Comparison of ENCODE assay signal across 27 mouse cellular contexts in the genomic region with DNA sequence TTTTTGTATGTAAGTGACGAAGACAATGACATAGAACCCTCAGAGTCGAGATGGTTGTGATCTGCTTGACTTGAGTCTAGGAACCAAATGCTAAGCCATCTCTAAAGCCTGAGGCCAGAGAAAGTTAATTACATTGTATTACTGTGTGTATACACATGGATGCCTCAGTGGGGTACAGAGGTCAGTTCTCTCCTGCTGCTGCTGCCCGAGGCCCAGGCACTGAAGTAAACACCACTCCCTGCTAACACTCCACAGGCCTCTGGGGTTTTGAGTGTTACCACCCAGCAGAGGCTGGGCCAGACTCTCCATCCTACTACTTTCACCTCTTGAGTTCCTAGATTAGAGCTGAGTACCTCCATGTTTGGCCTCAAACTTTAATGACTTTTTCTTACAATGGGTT. TPM values are rescaled to one million over a fixed set of nuclear protein-coding genes. Genes with fewer than 3 reads are reported as not detected.
A peak's percentile ranks its signal among the peaks of the same experiment; 100 is the strongest.
DNase-seq lines count a peak whose midpoint lies in the region; ATAC-seq lines count a peak whose summit lies in the region.
"Had no signal": no experiment of that assay in that cellular context is flagged by ENCODE, and none has a peak within 500 bp of the region (broad histone marks: within the 10 kb centered on the region; RNA-seq: fewer than 3 reads in every experiment).

No protein-coding gene starts in this region.

- 79% methylated on average over 3 of the region's 3 CpGs for WGBS in kidney, embryonic 16.5 days
- WGBS in liver, embryonic 16.5 days (ENCODE audit: insufficient replicate concordance), result 75% methylated on average over 3 of the region's 3 CpGs

- no peak overlapping the region for H3K27ac ChIP-seq in kidney, embryonic 16.5 days (ENCODE audit: low read length)
- peak overlapping the region; percentile 54 for H3K27ac ChIP-seq in liver, embryonic 16.5 days (ENCODE audit: low read length)
- H3K27ac ChIP-seq: embryonic facial prominence, embryonic 12.5 days; forebrain, embryonic 15.5 days; hindbrain, embryonic 12.5 days; hindbrain, postnatal 0 days; limb, embryonic 13.5 days had no signal

- 0 out of 2 replicates have a peak overlapping the region, but pooled peaks have one; percentile 8 for H3K9ac ChIP-seq in kidney, embryonic 16.5 days (replicated peaks; ENCODE audit: low read length)
- no peak overlapping the region for H3K9ac ChIP-seq in liver, embryonic 16.5 days (ENCODE audit: low read depth, low read length)
- H3K9ac ChIP-seq: embryonic facial prominence, embryonic 12.5 days; forebrain, embryonic 15.5 days; hindbrain, embryonic 12.5 days; limb, embryonic 13.5 days had no signal

- H3K36me3 ChIP-seq in kidney, embryonic 16.5 days (ENCODE audit: insufficient read depth, low read length), result peaks cover 52% of the 10 kb centered on the region
- H3K36me3 ChIP-seq in liver, embryonic 16.5 days (ENCODE audit: control insufficient read depth, insufficient read depth), result peaks cover 48% of the 10 kb centered on the region

- H3K9me3 ChIP-seq in kidney, embryonic 16.5 days (ENCODE audit: low read length), result no peaks in the 10 kb centered on the region
- no peaks in the 10 kb centered on the region for H3K9me3 ChIP-seq in liver, embryonic 16.5 days (replicated peaks; ENCODE audit: control insufficient read depth, low read length)
- H3K9me3 ChIP-seq: embryonic facial prominence, embryonic 12.5 days; forebrain, embryonic 15.5 days; hindbrain, embryonic 12.5 days; limb, embryonic 13.5 days had no signal

- peaks cover 20% of the 10 kb centered on the region for H3K4me1 ChIP-seq in kidney, embryonic 16.5 days (ENCODE audit: insufficient read depth, low read length)
- peaks cover 21% of the 10 kb centered on the region for H3K4me1 ChIP-seq in liver, embryonic 16.5 days (ENCODE audit: control insufficient read depth, low read depth, low read length)

- no peaks in the 10 kb centered on the region for H3K27me3 ChIP-seq in kidney, embryonic 16.5 days (ENCODE audit: insufficient read depth, low read length)
- no peaks in the 10 kb centered on the region for H3K27me3 ChIP-seq in liver, embryonic 16.5 days (ENCODE audit: control insufficient read depth, insufficient read depth, low read depth, low read length)
- H3K27me3 ChIP-seq: embryonic facial prominence, embryonic 12.5 days; forebrain, embryonic 15.5 days; hindbrain, embryonic 12.5 days; limb, embryonic 13.5 days had no signal

- no peak for ATAC-seq in kidney, embryonic 16.5 days (ENCODE audit: low FRiP score, low TSS enrichment)
- ATAC-seq in liver, embryonic 16.5 days (ENCODE audit: low read depth), result no peak
- ATAC-seq: CD4-positive, CD25-positive, alpha-beta regulatory T cell, adult 4 months; forebrain, embryonic 15.5 days; hindbrain, postnatal 0 days had no signal

- no peak overlapping the region for H3K4me2 ChIP-seq in kidney, embryonic 16.5 days (replicated peaks; ENCODE audit: low read depth, low read length)
- H3K4me2 ChIP-seq in liver, embryonic 16.5 days (ENCODE audit: low read depth, low read length), result no peak overlapping the region
- H3K4me2 ChIP-seq: embryonic facial prominence, embryonic 12.5 days; forebrain, embryonic 15.5 days; heart, embryonic 11.5 days; hindbrain, embryonic 12.5 days; limb, embryonic 13.5 days had no signal

- DNase-seq in kidney, adult 11 months, result no peak
- peak; percentile 17 for DNase-seq in retina, postnatal 1 day
- DNase-seq in retina, embryonic 14.5 days (ENCODE audit: low spot score), result no peak
- no peak for DNase-seq in ovary, postnatal 14 days (ENCODE audit: low spot score)
- DNase-seq in left cerebral cortex, adult 11 months (ENCODE audit: low spot score), result no peak
- DNase-seq: adrenal gland, postnatal 25 days; cerebellum, adult 11-12 months; cerebellum, adult 9-11 months; embryo, embryonic 11 days; gastrocnemius, postnatal 25 days; heart, adult 18-20 months; heart, postnatal 36 days; lung, adult 18-20 months; lung, postnatal 14 days; midbrain, embryonic 14.5 days; right cerebral cortex, adult 18-20 months; spleen, adult 18-20 months; thymus, postnatal 14 days had no signal

- H3K4me3 ChIP-seq in kidney, embryonic 16.5 days (ENCODE audit: low read length), result no peak overlapping the region
- H3K4me3 ChIP-seq in liver, embryonic 16.5 days (ENCODE audit: low read depth, low read length), result no peak overlapping the region
- H3K4me3 ChIP-seq: embryonic facial prominence, embryonic 12.5 days; forebrain, embryonic 15.5 days; hindbrain, embryonic 12.5 days; limb, embryonic 13.5 days had no signal

RNA-seq across cellular contexts. Expression of gene Kri1, which starts 3.8 kb away (rescaled TPM):
- 14.6 and 20.0 TPM in 2 replicates for polyA plus RNA-seq in kidney, embryonic 16.5 days (2015; fragmentation: Nextera tagmentation; extraction: Ambion mirVana)
- 5.5 and 8.1 TPM in 2 replicates for polyA plus RNA-seq in liver, embryonic 16.5 days (2015; fragmentation: Nextera tagmentation; extraction: Ambion mirVana)

RNA-seq across cellular contexts. Expression of gene Cdkn2d, which starts 7.2 kb away (rescaled TPM):
- 50.9 and 51.7 TPM in 2 replicates for polyA plus RNA-seq in kidney, embryonic 16.5 days (2015; fragmentation: Nextera tagmentation; extraction: Ambion mirVana)
- 120 and 128 TPM in 2 replicates for polyA plus RNA-seq in liver, embryonic 16.5 days (2015; fragmentation: Nextera tagmentation; extraction: Ambion mirVana)

RNA-seq across cellular contexts. Expression of gene Atg4d, which starts 18.9 kb away (rescaled TPM):
- polyA plus RNA-seq in kidney, embryonic 16.5 days (2015; fragmentation: Nextera tagmentation; extraction: Ambion mirVana), result 58.7 and 64.1 TPM in 2 replicates
- 90.4 and 95.3 TPM in 2 replicates for polyA plus RNA-seq in liver, embryonic 16.5 days (2015; fragmentation: Nextera tagmentation; extraction: Ambion mirVana)

RNA-seq across cellular contexts. Expression of gene Ap1m2, which starts 28.1 kb away (rescaled TPM):
- polyA plus RNA-seq in kidney, embryonic 16.5 days (2015; fragmentation: Nextera tagmentation; extraction: Ambion mirVana), result 45.2 and 48.9 TPM in 2 replicates
- polyA plus RNA-seq in liver, embryonic 16.5 days (2015; fragmentation: Nextera tagmentation; extraction: Ambion mirVana), result 0.08 and 1.1 TPM in 2 replicates

RNA-seq across cellular contexts. Expression of gene S1pr5, which starts 35.8 kb away (rescaled TPM):
- polyA plus RNA-seq in kidney, embryonic 16.5 days (2015; fragmentation: Nextera tagmentation; extraction: Ambion mirVana), result 0.13 and 0.14 TPM in 2 replicates
- polyA plus RNA-seq in liver, embryonic 16.5 days (2015; fragmentation: Nextera tagmentation; extraction: Ambion mirVana), result 0.13 and 0.14 TPM in 2 replicates
